Mouse (Mus musculus): ENCODE measurements around the gene Prim1. TPM values are rescaled to one million over a fixed set of nuclear protein-coding genes. Genes with fewer than 3 reads are reported as not detected.
"Not testable (repeated sequence)": the region's sequence is repeated elsewhere in the genome, so short reads cannot be mapped to it uniquely, and the experiment has no call there.

Gene Prim1
- polyA plus RNA-seq, 1 experiment = 30.9 TPM

DNA sequence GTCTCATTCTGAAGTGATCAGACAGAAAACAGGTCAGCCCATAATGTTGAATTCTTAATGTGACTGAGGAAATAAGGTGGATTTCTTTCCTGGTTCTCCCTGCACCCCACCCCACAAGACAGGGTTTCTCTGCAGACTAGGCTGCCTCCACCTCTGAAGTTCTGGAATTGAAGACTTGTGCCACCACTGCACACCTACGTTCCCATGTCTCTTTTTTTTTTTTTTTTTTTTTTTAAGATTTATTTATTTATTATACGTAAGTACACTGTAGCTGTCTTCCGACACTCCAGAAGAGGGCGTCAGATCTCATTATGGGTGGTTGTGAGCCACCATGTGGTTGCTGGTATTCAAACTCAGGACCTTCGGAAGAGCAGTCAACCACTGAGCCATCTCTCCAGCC lies 51.1 kb downstream of the Prim1 start:
- H3K27ac ChIP-seq (ENCODE audit: insufficient read depth, low read length) = no peak overlapping the region
- H3K4me3 ChIP-seq (ENCODE audit: insufficient read depth, low read length) = no peak overlapping the region
- no peak for TF ChIP-seq CTCF (IDR thresholded peaks at IDR 0.05; ENCODE audit: borderline replicate concordance, insufficient read depth, low read length)
- no peak for TF ChIP-seq POLR2A (IDR thresholded peaks at IDR 0.05; ENCODE audit: low read depth, low read length)
- H3K4me1 ChIP-seq (ENCODE audit: control insufficient read depth, insufficient read depth, low read length) = peaks cover 8% of the 10 kb centered on the region

DNA sequence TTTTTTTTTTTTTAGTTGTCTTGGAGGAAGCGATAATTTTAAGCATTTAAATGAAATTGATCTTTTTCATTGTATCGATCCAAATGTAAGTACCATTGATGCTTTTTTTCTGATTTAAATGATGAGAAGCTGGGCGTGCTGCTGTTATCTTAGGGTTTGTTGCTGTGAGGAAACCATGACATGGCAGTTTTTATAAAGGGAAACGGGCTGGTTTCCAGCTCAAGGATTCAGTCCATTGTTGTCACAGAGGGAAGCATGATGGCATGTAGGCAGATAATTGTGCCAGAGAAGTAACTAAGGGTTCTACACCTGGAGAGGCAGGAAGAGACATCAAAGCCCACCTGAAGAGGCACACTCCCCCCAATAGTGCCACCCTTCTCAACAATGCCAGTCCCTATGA lies 54.2 kb downstream of the Prim1 start:
- no peak overlapping the region for H3K4me3 ChIP-seq (ENCODE audit: insufficient read depth, low read length)
- TF ChIP-seq CTCF (IDR thresholded peaks at IDR 0.05; ENCODE audit: borderline replicate concordance, insufficient read depth, low read length) = no peak
- TF ChIP-seq POLR2A (IDR thresholded peaks at IDR 0.05; ENCODE audit: low read depth, low read length) = no peak
- no peak overlapping the region for H3K27ac ChIP-seq (ENCODE audit: insufficient read depth, low read length)
- H3K4me1 ChIP-seq (ENCODE audit: control insufficient read depth, insufficient read depth, low read length) = no peaks in the 10 kb centered on the region; the same call in 1 of the 2 replicates

DNA sequence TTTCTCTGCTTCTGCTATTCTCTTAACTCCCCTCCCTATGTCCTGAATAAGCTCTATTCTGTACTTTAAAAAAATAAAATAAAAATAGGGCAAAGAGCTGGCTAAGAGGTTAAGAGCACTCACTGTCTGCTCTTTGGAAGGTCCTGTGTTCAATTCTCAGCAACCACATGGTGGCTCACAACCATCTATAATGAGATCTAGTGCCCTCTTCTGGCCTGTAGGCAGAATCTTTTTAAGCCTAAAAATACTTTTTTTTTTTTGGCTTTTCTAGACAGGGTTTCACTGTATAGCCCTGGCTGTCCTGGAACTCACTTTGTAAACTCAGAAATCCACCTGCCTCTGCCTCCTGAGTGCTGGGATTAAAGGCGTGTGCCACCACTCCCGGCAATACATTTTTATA lies 55.5 kb downstream of the Prim1 start:
- H3K4me1 ChIP-seq (ENCODE audit: control insufficient read depth, insufficient read depth, low read length); H3K4me3 ChIP-seq (ENCODE audit: insufficient read depth, low read length); H3K27ac ChIP-seq (ENCODE audit: insufficient read depth, low read length): not testable (repeated sequence)

DNA sequence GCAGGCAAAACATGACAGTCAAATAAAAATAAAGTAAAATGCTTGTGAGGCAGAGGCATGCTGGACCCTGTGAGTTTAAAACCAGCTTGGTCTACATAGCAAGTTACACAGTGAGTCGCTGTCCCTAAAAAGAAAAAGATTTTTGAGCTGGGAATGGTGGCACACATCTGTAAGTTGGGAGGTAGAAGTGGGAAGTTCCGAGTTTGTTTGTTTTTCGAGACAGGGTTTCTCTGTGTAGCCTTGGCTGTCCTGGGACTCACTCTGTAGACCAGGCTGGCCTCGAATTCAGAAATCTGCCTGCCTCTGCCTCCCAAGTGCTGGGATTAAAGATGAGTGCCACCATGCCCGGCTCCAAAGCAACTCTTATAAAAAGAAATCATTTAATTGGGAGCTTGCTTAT lies 63.3 kb downstream of the Prim1 start:
- not testable (repeated sequence) for H3K4me3 ChIP-seq (ENCODE audit: insufficient read depth, low read length); H3K4me1 ChIP-seq (ENCODE audit: control insufficient read depth, insufficient read depth, low read length); H3K27ac ChIP-seq (ENCODE audit: insufficient read depth, low read length)

Other genes starting within 250 kb of the Prim1 start
- 0.76 and 0.78 TPM in 2 replicates for gene Rdh9, start 238.8 kb upstream of the Prim1 start, polyA plus RNA-seq (2011; ENCODE audit: insufficient read length, low read depth, missing spikeins)
- gene Rdh16, start 214.0 kb upstream of the Prim1 start, polyA plus RNA-seq (2011; ENCODE audit: insufficient read length, low read depth, missing spikeins) = 0.18 TPM in 1 of 2 replicates, not detected in the other
- not detected in 2 replicates for gene Rdh19, start 165.2 kb upstream of the Prim1 start, polyA plus RNA-seq (2011; ENCODE audit: insufficient read length, low read depth, missing spikeins)
- gene Rdh16f2, start 148.7 kb upstream of the Prim1 start, polyA plus RNA-seq (2011; ENCODE audit: insufficient read length, low read depth, missing spikeins) = not detected in 2 replicates
- not detected in 2 replicates for gene Rdh7, start 126.4 kb upstream of the Prim1 start, polyA plus RNA-seq (2011; ENCODE audit: insufficient read length, low read depth, missing spikeins)
- not detected in 2 replicates for gene Sdr9c7, start 116.7 kb upstream of the Prim1 start, polyA plus RNA-seq (2011; ENCODE audit: insufficient read length, low read depth, missing spikeins)
- not detected in 2 replicates for gene Hsd17b6, start 7.6 kb upstream of the Prim1 start, polyA plus RNA-seq (2011; ENCODE audit: insufficient read length, low read depth, missing spikeins)
- 887 and 940 TPM in 2 replicates for gene Naca, start 20.4 kb downstream of the Prim1 start, polyA plus RNA-seq (2011; ENCODE audit: insufficient read length, low read depth, missing spikeins)
- 270 and 308 TPM in 2 replicates for gene Ptges3, start 43.8 kb downstream of the Prim1 start, polyA plus RNA-seq (2011; ENCODE audit: insufficient read length, low read depth, missing spikeins)
- gene Atp5b, start 68.1 kb downstream of the Prim1 start, polyA plus RNA-seq (2011; ENCODE audit: insufficient read length, low read depth, missing spikeins) = 979 and 1,112 TPM in 2 replicates
- 32.4 and 36.8 TPM in 2 replicates for gene Baz2a, start 76.4 kb downstream of the Prim1 start, polyA plus RNA-seq (2011; ENCODE audit: insufficient read length, low read depth, missing spikeins)
- 167 and 198 TPM in 2 replicates for gene Rbms2, start 165.1 kb downstream of the Prim1 start, polyA plus RNA-seq (2011; ENCODE audit: insufficient read length, low read depth, missing spikeins)
- gene Gls2, start 179.3 kb downstream of the Prim1 start, polyA plus RNA-seq (2011; ENCODE audit: insufficient read length, low read depth, missing spikeins) = 1.1 and 1.2 TPM in 2 replicates
- 14.5 and 17.6 TPM in 2 replicates for gene Spryd4, start 196.6 kb downstream of the Prim1 start, polyA plus RNA-seq (2011; ENCODE audit: insufficient read length, low read depth, missing spikeins)
- not detected in 2 replicates for gene Mip, start 210.7 kb downstream of the Prim1 start, polyA plus RNA-seq (2011; ENCODE audit: insufficient read length, low read depth, missing spikeins)
- 9.7 and 18.9 TPM in 2 replicates for gene Timeless, start 216.9 kb downstream of the Prim1 start, polyA plus RNA-seq (2011; ENCODE audit: insufficient read length, low read depth, missing spikeins)
- gene Apon, start 238.9 kb downstream of the Prim1 start, polyA plus RNA-seq (2011; ENCODE audit: insufficient read length, low read depth, missing spikeins) = 0.30 TPM in 1 of 2 replicates, not detected in the other

All from embryonic fibroblast, embryonic 13.5 days (primary cell).